Mouse (Mus musculus): ENCODE measurements around the gene Mettl1.

GRCm38 (mm10) chr10:127063913-127064870, 23.0 kb downstream of the Mettl1 start:
- TF ChIP-seq POLR2A (IDR thresholded peaks at IDR 0.05; ENCODE audit: borderline replicate concordance, control insufficient read depth, low read depth, low read length) (no peak), CTCF (IDR thresholded peaks at IDR 0.05; ENCODE audit: control insufficient read depth, insufficient read depth, low read length) (no peak)
